Mouse (Mus musculus) forebrain, embryonic 14.5 days (tissue): ENCODE results near the gene Zfp108. TPM values are rescaled to one million over a fixed set of nuclear protein-coding genes. Genes with fewer than 3 reads are reported as not detected.

ENCODE experiments used
- ATAC-seq: fragments of 200-750 bp; cut with Nextera tagmentation; 2 replicates; pipeline ENCODE4 v1.8.0; 2017; ENCODE audit warnings: mild to moderate bottlenecking, moderate library complexity
- DNase-seq: peaks from one replicate; pipeline ENCODE4 v3.0.0-alpha.2; 2015; ENCODE audit warnings: low spot score
- H3K27ac ChIP-seq: fragments of 300-500 bp; sonication (generic); 2 replicates; pipeline ENCODE4 v1.5.1; 2014; ENCODE audit warnings: low read depth, mild to moderate bottlenecking, control low read depth, low read length, moderate library complexity
- H3K27me3 ChIP-seq: fragments of 300-500 bp; sonication (generic); replicated peaks from 2 replicates; pipeline ENCODE4 v1.6.1; 2014; ENCODE audit warnings: low read length, control low read depth, mixed read lengths; ENCODE audit not compliant: control insufficient read depth, insufficient read depth
- H3K36me3 ChIP-seq: fragments of 300-500 bp; sonication (generic); 2 replicates; pipeline ENCODE4 v1.6.1; 2014; ENCODE audit warnings: low read length, control low read depth; ENCODE audit not compliant: control insufficient read depth, insufficient read depth
- H3K4me1 ChIP-seq: fragments of 300-500 bp; sonication (generic); 2 replicates; pipeline ENCODE4 v1.6.1; 2014; ENCODE audit warnings: antibody characterized with exemption, low read length, control low read depth; ENCODE audit not compliant: control insufficient read depth, insufficient read depth
- H3K4me2 ChIP-seq: fragments of 300-500 bp; sonication (generic); 2 replicates; pipeline ENCODE4 v1.6.1; 2014; ENCODE audit warnings: mild to moderate bottlenecking, control low read depth, low read length
- H3K4me3 ChIP-seq: fragments of 300-500 bp; sonication (generic); 2 replicates; pipeline ENCODE4 v1.5.1; 2014; ENCODE audit warnings: low read depth, low read length, control low read depth
- H3K9ac ChIP-seq: fragments of 300-500 bp; sonication (generic); 2 replicates; pipeline ENCODE4 v1.6.1; 2014; ENCODE audit warnings: mild to moderate bottlenecking, low read length, control low read depth, moderate library complexity
- H3K9me3 ChIP-seq: fragments of 300-500 bp; sonication (generic); replicated peaks from 2 replicates; pipeline ENCODE4 v1.6.1; 2016; ENCODE audit warnings: low read length, control low read depth, mixed read lengths; ENCODE audit not compliant: control insufficient read depth
- WGBS: fragments of 180-500 bp; shearing (Covaris S2); extraction: QIAGEN DNeasy Blood & Tissue Kit; methylation state at CpG from one replicate; pipeline ENCODE4 v1.1.7; 2014; 5-methylcytosine and 5-hydroxymethylcytosine counted together
- polyA plus RNA-seq: library from polyadenylated mRNA; unstranded; fragments of >200 nt; fragmentation: Nextera tagmentation; extraction: Ambion mirVana; gene quantifications from 2 replicates; pipeline ENCODE4 v1.2.1, GENCODE M21; 2014

The Zfp108 gene
- polyA plus RNA-seq, 1 experiment from 2014 or later: 4.1 TPM

- Histone ChIP-seq H3K4me3 (no peak overlapping the region), H3K9ac (no peak overlapping the region), H3K27me3 (no peaks in the 10 kb centered on the region), H3K4me2 (no peak overlapping the region), H3K9me3 (no peaks in the 10 kb centered on the region), H3K36me3 (peaks cover 74% of the 10 kb centered on the region), H3K4me1 (peaks cover 4% of the 10 kb centered on the region), H3K27ac (no peak overlapping the region)
- WGBS: 92% methylated on average over 12 of the region's 12 CpGs
- DNase-seq (no peak), ATAC-seq (no peak)
These were observed 38.7 kb downstream of the Zfp108 start for GRCm38 (mm10) chr7:24293061-24293851.

DNA sequence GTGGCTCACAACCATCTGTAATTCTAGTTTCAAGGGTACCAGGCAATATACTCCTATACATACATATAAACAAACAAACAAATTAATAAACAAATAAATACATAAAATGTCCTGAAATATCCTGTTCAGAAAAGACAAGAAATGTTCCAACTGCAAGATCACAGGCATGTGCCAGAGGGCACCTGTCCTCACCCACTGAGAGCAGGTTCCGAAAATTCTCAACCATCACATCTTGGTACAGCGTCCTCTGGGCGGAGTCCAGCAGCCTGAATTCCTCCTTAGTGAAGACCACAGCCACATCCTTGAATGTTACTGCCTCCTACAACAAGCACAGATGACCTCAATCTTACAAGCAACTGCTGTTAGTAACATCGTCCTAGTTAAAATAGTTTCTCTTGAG is 40.2 kb downstream of the Zfp108 start:
- WGBS: 97% methylated on average over 4 of the region's 4 CpGs
- no peaks in the 10 kb centered on the region for H3K27me3 ChIP-seq
- ATAC-seq: no peak
- no peak overlapping the region for H3K27ac ChIP-seq
- H3K9ac ChIP-seq: no peak overlapping the region
- no peak overlapping the region for H3K4me2 ChIP-seq
- no peak overlapping the region for H3K4me3 ChIP-seq
- H3K9me3 ChIP-seq: no peaks in the 10 kb centered on the region
- H3K4me1 ChIP-seq: peaks cover 6% of the 10 kb centered on the region
- H3K36me3 ChIP-seq: peaks cover 68% of the 10 kb centered on the region
- no peak for DNase-seq

DNA sequence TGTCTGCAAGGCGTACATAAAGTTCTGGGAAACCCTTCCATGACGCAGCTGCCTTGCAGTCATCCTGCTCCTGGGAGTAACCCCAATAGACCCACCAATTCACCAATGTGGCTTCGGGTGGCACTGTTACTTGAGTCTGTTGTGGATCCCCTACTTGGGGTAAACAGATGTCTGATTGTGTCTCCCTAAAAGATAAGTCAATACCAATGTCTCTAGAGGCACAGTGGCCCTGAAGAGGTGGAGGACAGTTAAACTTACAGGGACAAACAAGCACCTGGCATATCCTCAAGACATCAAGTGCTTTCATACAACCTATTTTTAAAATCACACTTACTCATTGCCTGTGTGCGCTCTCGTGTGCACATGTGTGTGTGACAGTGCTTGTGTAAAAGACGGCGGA is 40.8 kb downstream of the Zfp108 start:
- 97% methylated on average over 7 of the region's 7 CpGs for WGBS
- Histone ChIP-seq H3K4me1 (peaks cover 6% of the 10 kb centered on the region), H3K4me3 (no peak overlapping the region), H3K36me3 (peaks cover 62% of the 10 kb centered on the region), H3K27ac (no peak overlapping the region), H3K4me2 (no peak overlapping the region), H3K27me3 (no peaks in the 10 kb centered on the region), H3K9ac (no peak overlapping the region), H3K9me3 (no peaks in the 10 kb centered on the region)
- DNase-seq (no peak), ATAC-seq (no peak)

GRCm38 (mm10) chr7:24296386-24296785 is 41.8 kb downstream of the Zfp108 start:
- H3K36me3 ChIP-seq: peaks cover 54% of the 10 kb centered on the region
- ATAC-seq: no peak
- H3K9ac ChIP-seq: no peak overlapping the region
- H3K4me2 ChIP-seq: no peak overlapping the region
- no peak overlapping the region for H3K27ac ChIP-seq
- H3K4me1 ChIP-seq: peaks cover 6% of the 10 kb centered on the region
- no peaks in the 10 kb centered on the region for H3K9me3 ChIP-seq
- no peaks in the 10 kb centered on the region for H3K27me3 ChIP-seq
- H3K4me3 ChIP-seq: no peak overlapping the region
- WGBS: 94% methylated on average over 7 of the region's 7 CpGs
- DNase-seq: no peak

DNA sequence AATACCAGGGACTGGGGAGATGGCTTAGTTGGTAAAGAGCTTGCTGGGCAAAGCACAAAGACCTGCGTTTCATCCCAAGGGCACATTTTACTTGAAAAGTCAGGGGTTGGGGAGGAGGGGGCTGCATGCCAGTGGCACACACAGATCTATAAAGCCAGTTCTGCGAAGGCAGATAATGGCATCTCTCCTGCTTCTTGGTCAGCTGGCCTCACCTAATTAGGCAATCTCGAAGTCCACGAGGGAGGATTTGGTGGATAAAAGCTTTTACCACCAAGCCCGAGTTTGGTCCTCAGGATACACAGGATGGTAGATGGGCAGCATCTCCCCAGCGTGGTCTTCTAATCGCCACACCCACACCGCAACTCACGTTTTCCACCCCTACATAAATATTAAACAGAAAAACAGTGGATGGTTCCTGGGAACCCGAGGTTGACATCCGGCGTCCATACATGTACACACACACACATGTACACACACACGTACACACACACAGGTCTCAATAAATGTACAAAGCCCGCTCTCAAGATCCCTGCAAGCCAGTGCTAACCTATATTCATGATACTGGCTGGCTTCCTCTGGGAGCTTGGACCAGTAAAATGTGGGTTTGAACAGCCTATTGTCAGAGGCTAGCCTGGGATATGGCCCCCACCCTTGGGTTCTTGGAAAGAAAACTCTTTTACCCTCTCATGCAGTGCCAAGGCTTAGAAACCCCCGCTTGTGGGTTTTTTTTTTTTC is 42.9 kb downstream of the Zfp108 start:
- no peak overlapping the region for H3K27ac ChIP-seq
- H3K9ac ChIP-seq: peak overlapping the region; percentile 78
- no peaks in the 10 kb centered on the region for H3K9me3 ChIP-seq
- H3K27me3 ChIP-seq: no peaks in the 10 kb centered on the region
- peaks cover 52% of the 10 kb centered on the region for H3K36me3 ChIP-seq
- WGBS: 91% methylated on average over 15 of the region's 15 CpGs
- H3K4me3 ChIP-seq: 0 out of 2 replicates have a peak overlapping the region, but pooled peaks have one; percentile 51
- H3K4me2 ChIP-seq: peak overlapping the region; percentile 86
- peaks cover 6% of the 10 kb centered on the region for H3K4me1 ChIP-seq
- ATAC-seq: no peak
- DNase-seq: no peak

DNA sequence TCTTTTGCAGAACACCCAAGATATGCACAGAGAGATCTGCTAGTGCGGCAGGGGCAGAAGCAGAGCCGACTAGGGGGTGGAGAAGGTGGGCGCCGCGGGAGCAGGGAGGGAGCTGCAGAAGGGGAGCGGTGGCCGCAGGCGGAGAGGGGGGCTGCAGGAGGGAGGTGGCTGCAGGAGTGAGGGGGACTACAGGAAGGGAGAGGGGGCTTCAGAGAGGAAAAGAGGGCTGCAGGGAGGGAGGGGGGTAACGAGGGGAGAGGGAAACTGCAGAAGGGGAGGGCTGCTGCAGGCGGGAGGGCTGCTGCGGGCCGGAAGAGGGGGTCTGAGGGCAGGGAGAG is 44.0 kb downstream of the Zfp108 start:
- peak; percentile 8 for ATAC-seq
- peaks cover 54% of the 10 kb centered on the region for H3K36me3 ChIP-seq

GRCm38 (mm10) chr7:24298973-24299708 is 44.5 kb downstream of the Zfp108 start:
- DNase-seq (peak; percentile 98), ATAC-seq (peak; percentile 93)
- Histone ChIP-seq H3K27me3 (no peaks in the 10 kb centered on the region), H3K27ac (peak overlapping the region; percentile 92), H3K4me2 (peak overlapping the region; percentile 86), H3K9ac (peak overlapping the region; percentile 78), H3K9me3 (no peaks in the 10 kb centered on the region), H3K4me1 (peaks cover 6% of the 10 kb centered on the region), H3K4me3 (peak overlapping the region; percentile 51), H3K36me3 (peaks cover 50% of the 10 kb centered on the region)
- WGBS: under 1% methylated on average over 38 of the region's 47 CpGs

More for the DNA sequence above, 44.0 kb downstream of the Zfp108 start:
- peak overlapping the region; percentile 51 for H3K4me3 ChIP-seq
- peak overlapping the region; percentile 86 for H3K4me2 ChIP-seq
- no peaks in the 10 kb centered on the region for H3K9me3 ChIP-seq
- under 1% methylated on average over 12 of the region's 12 CpGs for WGBS
- peaks cover 6% of the 10 kb centered on the region for H3K4me1 ChIP-seq
- no peaks in the 10 kb centered on the region for H3K27me3 ChIP-seq
- H3K27ac ChIP-seq: peak overlapping the region; percentile 92
- DNase-seq: no peak
- peak overlapping the region; percentile 78 for H3K9ac ChIP-seq

DNA sequence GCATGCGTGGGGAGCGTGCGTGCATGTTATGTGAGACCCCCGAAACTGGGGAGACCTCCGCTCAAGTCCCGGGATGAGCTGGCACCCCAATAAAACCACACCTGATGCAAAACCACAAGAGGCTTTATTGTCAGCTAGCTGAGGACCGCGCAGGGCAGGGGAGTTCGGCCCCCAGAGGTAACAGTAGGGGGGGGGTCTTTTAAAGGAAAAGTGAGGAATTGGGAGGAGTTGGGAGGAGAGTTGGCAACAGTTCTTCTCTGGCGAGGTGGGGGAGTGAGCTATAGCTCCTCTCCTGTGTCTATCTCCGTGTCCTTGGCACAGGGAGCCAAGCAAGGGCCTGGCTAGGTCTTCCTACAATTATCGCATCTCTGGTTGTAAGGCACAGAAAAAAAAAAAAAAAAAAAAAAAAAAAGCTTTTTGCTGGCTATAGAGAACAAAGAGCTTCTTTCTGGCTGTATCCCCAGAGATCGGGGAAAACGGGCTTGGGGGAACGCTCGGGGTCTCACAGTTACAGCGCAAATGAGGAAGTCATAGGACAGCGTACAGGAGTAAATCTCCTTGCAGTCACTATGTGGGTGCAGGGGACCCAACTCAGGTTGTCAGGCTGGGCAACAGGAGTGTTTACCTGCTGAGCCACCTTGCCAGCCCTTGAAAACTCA is 45.4 kb downstream of the Zfp108 start:
- DNase-seq (peak; percentile 57), ATAC-seq (peak; percentile 35)
- peaks cover 6% of the 10 kb centered on the region for H3K4me1 ChIP-seq
- peak overlapping the region; percentile 51 for H3K4me3 ChIP-seq
- peak overlapping the region; percentile 86 for H3K4me2 ChIP-seq
- no peaks in the 10 kb centered on the region for H3K9me3 ChIP-seq
- WGBS: under 1% methylated on average over 18 of the region's 18 CpGs
- peak overlapping the region; percentile 92 for H3K27ac ChIP-seq
- no peaks in the 10 kb centered on the region for H3K27me3 ChIP-seq
- H3K9ac ChIP-seq: peak overlapping the region; percentile 78
- H3K36me3 ChIP-seq: peaks cover 48% of the 10 kb centered on the region
